Mouse (Mus musculus): ENCODE measurements around the gene Olfr456.
"Not testable (repeated sequence)": the region's sequence is repeated elsewhere in the genome, so short reads cannot be mapped to it uniquely, and the experiment has no call there.

Gene Olfr456

GRCm38 (mm10) chr6:42487114-42487513 is at the start of gene Olfr456:
Olfr456 (minus strand) TSS chr6:42487214.
- DNase-seq (ENCODE audit: low read depth) = no peak

- DNase-seq (ENCODE audit: low read depth) = no peak
Observed at GRCm38 (mm10) chr6:42513461-42513860, 26.4 kb upstream of the Olfr456 start.

- DNase-seq (ENCODE audit: low read depth) = no peak
Observed at GRCm38 (mm10) chr6:42509311-42509710, 22.3 kb upstream of the Olfr456 start.

- no peak for DNase-seq (ENCODE audit: low read depth)
Observed at GRCm38 (mm10) chr6:42503478-42503877, 16.5 kb upstream of the Olfr456 start.

GRCm38 (mm10) chr6:42489731-42490130 is 2.7 kb upstream of the Olfr456 start:
- no peak for DNase-seq (ENCODE audit: low read depth)

DNA sequence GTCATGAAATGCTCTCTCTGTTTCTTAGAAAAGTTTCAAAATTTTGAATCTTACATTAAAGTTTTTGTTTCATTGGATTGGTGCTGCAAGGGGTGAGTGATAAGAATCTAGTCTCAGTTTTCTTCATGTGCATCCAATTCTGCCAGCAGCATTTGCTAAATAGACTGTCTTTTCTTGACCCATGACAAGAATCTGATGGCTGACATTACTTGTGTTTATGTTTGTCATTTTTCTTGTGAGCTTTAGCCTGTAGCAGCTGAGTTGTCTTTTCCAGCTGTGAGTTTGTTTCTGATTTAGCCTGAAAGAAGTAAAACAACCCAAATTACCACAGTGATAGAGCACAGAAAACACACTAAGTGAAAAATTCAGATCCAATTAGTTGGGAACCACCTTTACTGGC is 2.4 kb downstream of the Olfr456 start:
- no peak for DNase-seq (ENCODE audit: low read depth)

GRCm38 (mm10) chr6:42476235-42476634 is 10.8 kb downstream of the Olfr456 start, which contains the start of gene Olfr457:
Olfr457 (minus strand) TSS chr6:42476335.
- DNase-seq (ENCODE audit: low read depth) = no peak

- not testable (repeated sequence) for DNase-seq (ENCODE audit: low read depth)
Observed at GRCm38 (mm10) chr6:42471298-42471697, 15.7 kb downstream of the Olfr456 start.

DNA sequence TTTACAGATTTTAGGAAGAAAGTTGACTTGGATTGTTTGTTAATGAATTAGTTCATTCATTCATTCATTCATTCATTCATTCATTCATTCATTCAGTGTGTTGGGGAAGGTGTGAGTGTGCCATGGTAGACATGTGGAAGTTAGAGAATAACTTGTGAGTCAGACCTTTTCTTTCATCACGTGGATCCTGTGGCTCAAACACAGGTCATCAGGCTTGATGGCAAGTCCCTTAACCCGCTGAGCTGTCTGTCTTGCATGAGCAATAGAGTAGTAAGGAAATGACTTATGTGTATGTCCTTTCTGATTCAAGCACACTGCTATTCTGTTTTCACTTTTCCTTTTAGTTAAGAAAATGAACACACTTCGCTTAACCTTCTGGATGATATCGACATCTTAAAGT is 16.5 kb downstream of the Olfr456 start:
- no peak for DNase-seq (ENCODE audit: low read depth)

DNA sequence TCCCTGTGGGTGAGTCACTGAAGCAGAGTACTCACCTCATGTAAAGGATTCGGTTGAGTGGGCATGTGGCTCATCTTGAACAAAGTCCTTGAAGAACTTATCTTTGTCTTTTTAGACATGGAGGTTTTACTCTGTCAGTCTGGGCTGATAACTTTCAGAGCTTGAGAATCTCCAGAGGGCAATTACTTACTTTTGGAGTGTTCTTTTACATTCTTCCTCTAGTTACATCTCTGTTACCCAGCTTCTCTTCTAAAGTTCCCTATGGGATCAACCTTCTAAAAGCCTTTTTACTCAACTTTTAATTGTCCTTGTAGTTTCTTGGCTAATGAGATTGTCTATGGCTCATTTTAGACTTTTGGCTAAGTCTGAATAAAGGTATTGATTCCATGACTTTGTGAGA is 21.9 kb downstream of the Olfr456 start, which contains the start of gene Olfr458:
Olfr458 (minus strand) TSS at position 101 of the 400 bp plus-strand sequence.
- DNase-seq (ENCODE audit: low read depth) = no peak

DNA sequence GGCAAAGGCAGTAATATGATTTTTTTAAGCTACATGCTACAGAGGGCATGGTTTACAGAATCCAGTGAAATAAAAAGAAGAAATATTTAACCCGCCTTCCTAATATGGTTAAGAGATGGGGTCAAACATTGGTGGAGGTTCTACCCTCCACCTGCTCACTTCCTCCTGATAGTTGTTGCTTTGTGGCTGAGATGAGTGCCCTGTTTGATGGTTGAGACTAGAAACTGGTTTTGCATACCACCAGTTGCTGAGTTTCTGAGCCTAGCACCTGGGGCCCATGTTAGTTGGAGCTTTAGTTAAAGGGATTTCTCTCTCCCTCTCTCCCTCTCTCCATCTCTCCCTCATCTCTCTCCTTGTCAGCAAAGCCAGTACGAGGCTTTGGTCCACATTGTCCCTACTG is 39.6 kb downstream of the Olfr456 start:
- DNase-seq (ENCODE audit: low read depth) = no peak

GRCm38 (mm10) chr6:42444491-42444890 is 42.5 kb downstream of the Olfr456 start:
- DNase-seq (ENCODE audit: low read depth) = no peak

DNA sequence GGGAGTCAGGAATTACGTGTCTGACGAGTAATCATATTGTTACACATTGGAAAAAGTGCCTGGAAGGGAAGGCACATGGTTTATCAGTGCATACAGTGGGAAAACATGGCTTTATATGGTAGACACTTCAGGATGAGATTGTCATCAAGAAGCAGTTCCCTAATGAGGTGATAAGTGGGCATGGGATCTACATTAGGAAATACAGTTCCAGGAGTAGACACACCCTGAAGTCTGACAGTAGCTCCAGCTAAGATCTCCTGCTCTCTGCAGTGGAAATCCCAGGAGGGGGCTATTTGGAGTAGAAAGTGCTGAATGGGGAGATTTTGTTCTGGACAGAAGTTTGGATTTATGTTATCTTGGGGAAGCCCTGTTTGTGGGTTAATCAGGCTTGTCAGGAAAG is 45.6 kb downstream of the Olfr456 start:
- no peak for DNase-seq (ENCODE audit: low read depth)

Data from c-Kit-positive CD71-positive TER-119-negative erythroid progenitor cells, embryonic 14.5 days (primary cell).